Mouse (Mus musculus) right cerebral cortex, adult 18-20 months (tissue): Measurements from ENCODE around the gene Gys1.
"Not testable (repeated sequence)": the region's sequence is repeated elsewhere in the genome, so short reads cannot be mapped to it uniquely, and the experiment has no call there.

Source experiments
- DNase-seq: peaks from one replicate; pipeline ENCODE4 v3.0.0; 2022; ENCODE audit warnings: mixed read lengths

Gene Gys1

GRCm38 (mm10) chr7:45434203-45435015 lies at the start of gene Gys1:
Gene Gys1 (plus strand): TSS chr7:45434844.
- DNase-seq = peak; percentile 100

DNA sequence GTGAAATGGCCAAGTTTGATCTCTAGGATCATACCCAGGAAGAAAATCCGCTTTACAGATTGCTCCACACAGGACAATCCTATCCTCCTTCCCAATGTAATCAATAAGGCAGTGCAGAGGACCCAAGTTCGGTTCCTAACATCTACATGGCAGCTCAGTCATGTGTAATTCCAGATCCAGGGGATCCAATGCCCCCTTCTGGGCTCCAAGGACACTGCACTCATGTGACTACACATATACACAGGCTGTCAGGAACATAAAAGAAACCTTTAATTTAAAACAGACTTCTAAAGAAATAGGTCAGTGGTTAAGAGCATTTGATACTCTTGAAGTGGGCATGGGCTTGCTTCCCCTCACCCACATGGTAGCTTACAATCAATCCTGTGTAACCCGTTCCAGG lies 48.6 kb upstream of the Gys1 start:
- DNase-seq = no peak

- no peak for DNase-seq
Measured at GRCm38 (mm10) chr7:45395129-45395541, 39.5 kb upstream of the Gys1 start.

DNA sequence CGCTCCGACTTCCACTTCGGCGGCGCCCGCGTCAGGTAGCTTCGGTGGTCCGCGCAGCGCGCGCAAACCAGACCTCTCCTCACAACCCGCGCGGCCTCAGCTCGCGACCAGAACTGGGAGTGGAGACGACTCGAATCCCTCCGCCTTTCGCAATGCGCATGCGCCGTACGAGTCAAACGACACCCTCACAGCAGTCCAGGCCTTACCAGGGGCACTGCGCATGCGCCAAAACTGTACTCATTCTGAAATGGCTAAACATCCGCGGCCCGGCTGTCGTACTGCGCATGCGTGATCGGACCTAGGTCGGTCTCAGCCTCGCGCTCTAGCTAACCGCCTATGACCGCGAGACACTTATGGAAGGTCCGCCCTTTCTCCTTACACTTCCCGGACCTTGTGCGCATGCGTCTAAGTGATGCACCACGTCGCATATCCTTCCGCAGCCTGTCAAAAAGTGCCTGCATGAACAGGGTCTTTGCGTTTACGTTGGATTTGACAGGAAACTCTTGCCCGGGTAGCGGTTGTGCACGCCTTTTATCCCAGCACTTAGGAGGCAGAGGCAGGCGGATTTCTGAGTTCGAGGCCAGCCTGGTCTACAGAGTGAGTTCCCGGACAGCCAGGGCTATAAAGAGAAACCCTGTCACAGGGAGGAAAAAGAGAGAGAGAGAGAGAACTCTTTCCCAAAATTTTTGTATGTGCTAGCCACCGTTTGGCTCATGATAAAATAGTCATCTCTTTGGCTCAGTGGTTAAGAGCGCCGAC lies 38.9 kb upstream of the Gys1 start, which contains the start of gene Snrnp70:
Gene Snrnp70 (minus strand): TSS at position 165 of the 759 bp plus-strand sequence.
- DNase-seq = peak; percentile 100

GRCm38 (mm10) chr7:45396337-45396775 lies 38.3 kb upstream of the Gys1 start:
- not testable (repeated sequence) for DNase-seq

- DNase-seq = no peak
Measured at GRCm38 (mm10) chr7:45396787-45397186, 37.9 kb upstream of the Gys1 start.

- DNase-seq = no peak
Measured at GRCm38 (mm10) chr7:45401521-45402085, 33.0 kb upstream of the Gys1 start.

- peak; percentile 33 for DNase-seq
Measured at GRCm38 (mm10) chr7:45403532-45404261, 30.9 kb upstream of the Gys1 start.

GRCm38 (mm10) chr7:45405091-45406075 lies 29.3 kb upstream of the Gys1 start, which contains the start of gene Kcna7:
Gene Kcna7 (plus strand): TSS chr7:45405653.
- DNase-seq = peak; percentile 54

DNA sequence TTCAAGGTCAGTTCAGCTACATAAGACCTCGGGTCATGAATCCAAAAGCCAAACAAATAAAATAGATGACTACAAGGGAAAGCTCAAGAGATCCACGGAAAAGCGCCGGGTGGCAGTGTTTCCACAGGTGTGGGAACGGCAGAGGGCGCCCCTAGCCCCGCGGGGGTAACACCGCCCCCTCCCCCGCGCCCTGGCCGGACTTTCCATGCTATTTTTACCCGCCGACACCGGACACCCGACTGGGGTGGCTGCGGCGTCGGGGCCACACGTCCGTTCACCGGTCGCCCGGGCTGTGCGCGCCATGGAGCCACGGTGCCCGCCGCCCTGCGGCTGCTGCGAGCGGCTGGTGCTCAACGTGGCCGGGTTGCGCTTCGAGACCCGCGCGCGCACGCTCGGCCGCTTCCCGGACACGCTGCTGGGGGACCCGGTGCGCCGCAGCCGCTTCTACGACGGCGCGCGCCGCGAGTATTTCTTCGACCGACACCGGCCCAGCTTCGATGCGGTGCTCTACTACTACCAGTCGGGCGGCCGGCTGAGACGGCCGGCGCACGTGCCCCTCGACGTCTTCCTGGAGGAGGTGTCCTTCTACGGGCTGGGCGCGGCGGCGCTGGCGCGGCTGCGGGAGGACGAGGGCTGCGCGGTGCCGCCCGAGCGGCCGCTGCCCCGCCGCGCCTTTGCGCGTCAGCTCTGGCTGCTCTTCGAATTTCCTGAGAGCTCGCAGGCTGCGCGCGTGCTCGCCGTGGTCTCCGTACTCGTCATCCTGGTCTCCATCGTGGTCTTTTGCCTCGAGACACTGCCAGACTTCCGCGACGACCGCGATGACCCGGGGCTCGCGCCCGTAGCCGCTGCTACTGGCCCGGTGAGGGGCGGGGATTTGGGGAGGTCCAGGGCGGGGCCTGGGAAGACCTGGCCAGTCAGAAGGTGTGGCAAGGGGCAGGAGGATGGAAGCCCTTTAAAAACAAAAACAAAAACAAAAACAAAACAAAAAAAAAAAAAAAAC lies 28.2 kb upstream of the Gys1 start:
- no peak for DNase-seq

DNA sequence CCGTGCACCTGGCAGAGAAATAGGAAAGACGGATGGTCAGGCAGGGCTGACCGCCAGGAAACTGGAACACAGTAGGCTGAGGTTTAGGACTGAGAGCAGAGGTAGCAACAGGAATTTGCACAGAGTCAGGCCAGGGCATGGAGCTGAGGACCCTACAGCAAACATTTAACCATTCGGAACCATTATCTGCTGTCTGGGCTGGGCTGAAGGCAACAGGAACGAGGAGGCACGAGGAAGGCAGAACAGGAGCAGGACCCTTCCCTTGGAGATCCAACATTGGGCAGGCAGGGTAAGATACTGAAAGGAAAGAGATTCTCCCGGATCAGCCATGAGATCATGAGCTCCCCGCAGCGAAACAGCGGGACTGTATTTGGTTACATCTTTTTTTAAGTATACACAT lies 26.8 kb upstream of the Gys1 start:
- no peak for DNase-seq

DNA sequence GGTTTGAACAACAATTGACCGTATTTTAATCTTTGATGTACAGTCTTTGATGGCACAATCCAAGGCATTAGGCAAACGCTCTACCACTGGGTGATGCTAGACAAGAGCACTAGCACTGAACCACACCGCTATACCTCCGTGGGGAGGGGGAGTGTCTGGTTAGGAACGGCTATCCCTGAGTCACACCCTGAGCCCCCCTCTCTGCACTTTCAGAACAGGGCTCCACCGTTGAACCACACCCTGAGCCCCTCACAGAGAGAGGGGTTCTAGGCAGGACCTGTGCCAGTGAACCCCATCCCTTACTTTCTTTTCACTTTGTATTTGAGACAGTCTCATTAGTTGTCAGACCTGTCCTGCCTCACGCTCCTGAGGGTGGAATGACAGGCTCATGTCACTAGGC lies 26.3 kb upstream of the Gys1 start:
- DNase-seq = no peak

- DNase-seq = no peak
Measured at GRCm38 (mm10) chr7:45408949-45409348, 25.7 kb upstream of the Gys1 start.

DNA sequence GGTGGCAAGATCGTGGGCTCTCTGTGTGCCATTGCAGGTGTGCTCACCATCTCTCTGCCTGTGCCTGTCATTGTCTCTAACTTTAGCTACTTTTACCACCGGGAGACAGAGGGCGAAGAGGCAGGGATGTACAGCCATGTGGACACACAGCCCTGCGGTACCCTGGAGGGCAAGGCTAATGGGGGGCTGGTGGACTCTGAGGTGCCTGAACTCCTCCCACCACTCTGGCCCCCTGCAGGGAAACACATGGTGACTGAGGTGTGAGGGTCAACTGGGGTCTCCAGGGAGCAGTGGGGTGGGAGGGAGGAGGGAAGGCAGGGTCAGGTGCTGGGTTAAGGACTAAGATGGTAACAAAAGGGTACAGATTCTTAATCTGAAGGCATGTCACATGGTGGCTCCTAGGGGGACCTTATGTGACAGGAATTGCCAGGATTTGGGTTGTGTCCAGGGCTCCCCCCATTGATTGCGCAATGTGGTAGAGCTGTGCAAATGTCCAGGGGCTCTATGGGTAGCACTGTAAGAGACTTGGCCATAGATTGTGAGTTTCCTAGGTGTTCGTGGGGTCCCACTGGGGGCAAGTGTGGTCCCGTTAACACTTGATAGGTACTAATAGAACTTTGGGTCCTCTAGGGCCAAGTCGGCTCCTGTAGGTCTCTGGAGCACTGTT lies 25.0 kb upstream of the Gys1 start:
- no peak for DNase-seq

DNA sequence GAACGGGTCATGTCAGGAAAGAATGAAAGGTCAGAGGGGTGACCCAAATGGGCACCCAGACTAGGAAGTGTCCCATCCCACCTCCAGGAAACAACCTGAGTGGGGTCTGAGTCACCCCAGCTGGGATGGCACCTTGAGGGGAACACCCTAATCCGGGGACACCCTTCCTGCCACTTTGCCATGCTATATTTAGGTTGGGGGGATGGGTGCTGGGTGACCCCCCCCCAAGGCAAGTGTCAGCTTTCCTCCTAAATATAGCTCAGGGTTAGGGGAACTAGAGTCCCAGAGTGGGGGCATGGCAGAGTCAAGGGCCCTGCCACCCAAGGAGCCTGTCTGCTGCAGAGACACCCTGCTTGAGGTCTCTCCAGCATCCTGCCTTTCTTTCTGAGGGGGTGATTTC lies 22.2 kb upstream of the Gys1 start:
- DNase-seq = no peak

DNA sequence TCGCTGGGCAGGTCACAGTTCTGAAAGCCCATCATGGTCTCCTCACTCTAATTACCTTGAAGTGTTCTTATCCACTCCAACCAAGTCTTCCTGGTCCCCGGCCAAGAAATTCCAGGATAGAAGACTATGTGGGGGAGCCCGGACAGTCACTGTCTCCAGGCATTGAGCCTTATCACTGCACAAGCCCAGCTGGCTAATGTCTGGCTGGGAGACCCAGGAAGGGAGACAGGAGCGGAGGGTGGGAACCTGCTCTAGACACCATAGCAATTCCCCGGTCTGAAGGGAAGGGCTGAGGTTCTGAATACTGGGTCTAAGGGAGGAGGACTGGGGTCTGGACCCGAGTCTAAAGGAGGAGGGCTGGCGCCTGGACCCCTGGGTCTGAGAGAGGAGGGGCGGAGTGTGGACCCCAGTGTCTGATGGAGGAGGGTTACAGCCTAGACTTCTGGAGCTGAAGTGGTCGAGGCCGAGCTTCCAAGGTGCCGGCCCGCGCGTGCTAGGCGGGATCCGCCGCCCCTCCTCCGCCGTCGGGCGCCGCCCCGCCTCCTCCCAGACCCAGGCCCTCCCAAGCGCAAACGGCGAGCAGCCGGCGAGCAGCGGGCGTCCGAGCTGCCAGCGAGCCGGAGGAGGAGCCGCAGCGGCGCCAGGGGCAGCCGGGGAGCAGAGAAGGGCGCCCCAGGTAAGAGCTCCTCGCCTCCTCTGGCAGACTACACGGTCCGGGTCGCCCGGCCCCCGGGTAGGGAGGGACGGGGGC lies 21.4 kb upstream of the Gys1 start, which contains the start of gene Ntf5:
Gene Ntf5 (plus strand): TSS at position 583 of the 751 bp plus-strand sequence.
- DNase-seq = no peak

- no peak for DNase-seq
Measured at GRCm38 (mm10) chr7:45413864-45414739, 20.5 kb upstream of the Gys1 start.
